Mouse (Mus musculus) kidney, postnatal 0 days (tissue): ENCODE measurements around the gene Rpl35. TPM values are rescaled to one million over a fixed set of nuclear protein-coding genes. Genes with fewer than 3 reads are reported as not detected.

Experiments
- ATAC-seq: fragments of 200-750 bp; cut with Nextera tagmentation; replicated peaks from 2 replicates; pipeline ENCODE4 v1.8.0; 2017; ENCODE audit warnings: low read depth, moderate number of reproducible peaks, moderate TSS enrichment, moderate library complexity; ENCODE audit not compliant: low FRiP score
- DNase-seq: peaks from one replicate; pipeline ENCODE4 v3.0.0-alpha.2; 2016; ENCODE audit warnings: low spot score
- H3K27ac ChIP-seq: fragments of 300-500 bp; sonication (generic); 2 replicates; pipeline ENCODE4 v1.5.1; 2014; ENCODE audit warnings: mild to moderate bottlenecking
- H3K27me3 ChIP-seq: fragments of 300-500 bp; sonication (generic); 2 replicates; pipeline ENCODE4 v1.6.1; 2014; ENCODE audit warnings: low read length, mixed read lengths; ENCODE audit not compliant: insufficient read depth
- H3K36me3 ChIP-seq: fragments of 300-500 bp; sonication (generic); 2 replicates; pipeline ENCODE4 v1.6.1; 2014; ENCODE audit warnings: low read length, mixed read lengths; ENCODE audit not compliant: insufficient read depth
- H3K4me1 ChIP-seq: fragments of 300-500 bp; sonication (generic); replicated peaks from 2 replicates; pipeline ENCODE4 v1.6.1; 2014; ENCODE audit warnings: antibody characterized with exemption, low read length, mixed read lengths; ENCODE audit not compliant: insufficient read depth
- H3K4me2 ChIP-seq: fragments of 300-500 bp; sonication (generic); 2 replicates; pipeline ENCODE4 v1.6.1; 2014; ENCODE audit warnings: mild to moderate bottlenecking, low read length, moderate library complexity, mixed read lengths
- H3K4me3 ChIP-seq: fragments of 300-500 bp; sonication (generic); replicated peaks from 2 replicates; pipeline ENCODE4 v1.5.1; 2014; ENCODE audit warnings: low read depth, low read length
- H3K9ac ChIP-seq: fragments of 300-500 bp; sonication (generic); 2 replicates; pipeline ENCODE4 v1.6.1; 2014; ENCODE audit warnings: low read depth, low read length
- H3K9me3 ChIP-seq: fragments of 300-500 bp; sonication (generic); replicated peaks from 2 replicates; pipeline ENCODE4 v1.6.1; 2016; ENCODE audit warnings: low read length, inconsistent platforms, mixed read lengths
- CTCF ChIP-seq: IDR thresholded peaks from 2 replicates; pipeline ENCODE4 v1.5.1; 2016; ENCODE audit warnings: antibody characterized with exemption, low read depth, mild to moderate bottlenecking, moderate library complexity
- WGBS: fragments of 180-500 bp; shearing (Covaris S2); extraction: QIAGEN DNeasy Blood & Tissue Kit; methylation state at CpG from one replicate; pipeline ENCODE4 v1.1.7; 2014; 5-methylcytosine and 5-hydroxymethylcytosine counted together
- polyA plus RNA-seq: library from polyadenylated mRNA; unstranded; fragments of >200 nt; fragmentation: Nextera tagmentation; extraction: Ambion mirVana; gene quantifications from 2 replicates; pipeline ENCODE4 v1.2.1, GENCODE M21; 2015

The Rpl35 gene
- polyA plus RNA-seq, 1 experiment from 2014 or later: 1,199 TPM

- Histone ChIP-seq H3K9ac (no peak overlapping the region), H3K9me3 (no peaks in the 10 kb centered on the region), H3K36me3 (no peaks in the 10 kb centered on the region), H3K4me2 (no peak overlapping the region), H3K4me1 (no peaks in the 10 kb centered on the region), H3K27ac (no peak overlapping the region), H3K4me3 (no peak overlapping the region), H3K27me3 (no peaks in the 10 kb centered on the region)
- DNase-seq: no peak
- TF ChIP-seq CTCF: no peak
- no peak for ATAC-seq
- 96% methylated on average over 2 of the region's 2 CpGs for WGBS
Measured at GRCm38 (mm10) chr2:38969650-38970049, 35.8 kb downstream of the Rpl35 start.

GRCm38 (mm10) chr2:38964198-38964597 lies 41.2 kb downstream of the Rpl35 start:
- no peak for TF ChIP-seq CTCF
- WGBS: 3% methylated on average over 4 of the region's 4 CpGs
- H3K9me3 ChIP-seq: no peaks in the 10 kb centered on the region
- no peaks in the 10 kb centered on the region for H3K4me1 ChIP-seq
- DNase-seq: peak; percentile 77
- H3K4me3 ChIP-seq: no peak overlapping the region
- no peaks in the 10 kb centered on the region for H3K27me3 ChIP-seq
- H3K4me2 ChIP-seq: no peak overlapping the region
- H3K36me3 ChIP-seq: no peaks in the 10 kb centered on the region
- ATAC-seq: no peak
- H3K27ac ChIP-seq: no peak overlapping the region
- H3K9ac ChIP-seq: no peak overlapping the region

- no peak for TF ChIP-seq CTCF
- Histone ChIP-seq H3K4me1 (no peaks in the 10 kb centered on the region), H3K27me3 (no peaks in the 10 kb centered on the region), H3K9me3 (no peaks in the 10 kb centered on the region), H3K4me3 (no peak overlapping the region), H3K36me3 (no peaks in the 10 kb centered on the region), H3K27ac (no peak overlapping the region), H3K9ac (no peak overlapping the region), H3K4me2 (no peak overlapping the region)
- 82% methylated on average over 5 of the region's 5 CpGs for WGBS
- no peak for ATAC-seq
- no peak for DNase-seq
Measured at GRCm38 (mm10) chr2:38957671-38958223, 47.7 kb downstream of the Rpl35 start.

DNA sequence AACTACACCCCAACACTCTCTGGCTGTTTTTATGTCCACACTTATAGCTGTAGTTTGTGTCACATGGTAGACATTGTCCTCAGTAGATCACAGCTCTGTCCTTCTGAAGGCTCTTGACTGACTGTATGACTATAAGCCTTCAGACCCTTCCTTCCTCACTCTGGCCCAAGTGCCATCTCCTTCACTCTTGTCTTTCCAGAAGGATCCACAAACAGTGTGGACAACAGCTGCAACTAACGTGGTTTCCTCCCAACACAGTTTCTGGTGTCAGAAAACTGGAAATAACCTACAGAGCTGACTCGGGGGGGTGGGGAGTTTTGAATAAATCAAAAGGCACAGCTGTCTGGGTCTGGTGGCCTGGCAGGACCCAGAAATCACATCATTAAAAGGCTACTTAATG lies 49.4 kb downstream of the Rpl35 start:
- no peak overlapping the region for H3K4me2 ChIP-seq
- WGBS: 47% methylated on average over 2 of the region's 2 CpGs
- H3K9ac ChIP-seq: no peak overlapping the region
- DNase-seq (no peak), ATAC-seq (no peak)
- no peak for TF ChIP-seq CTCF
- H3K36me3 ChIP-seq: no peaks in the 10 kb centered on the region
- no peaks in the 10 kb centered on the region for H3K27me3 ChIP-seq
- H3K4me3 ChIP-seq: no peak overlapping the region
- H3K27ac ChIP-seq: no peak overlapping the region
- no peaks in the 10 kb centered on the region for H3K9me3 ChIP-seq
- no peaks in the 10 kb centered on the region for H3K4me1 ChIP-seq

DNA sequence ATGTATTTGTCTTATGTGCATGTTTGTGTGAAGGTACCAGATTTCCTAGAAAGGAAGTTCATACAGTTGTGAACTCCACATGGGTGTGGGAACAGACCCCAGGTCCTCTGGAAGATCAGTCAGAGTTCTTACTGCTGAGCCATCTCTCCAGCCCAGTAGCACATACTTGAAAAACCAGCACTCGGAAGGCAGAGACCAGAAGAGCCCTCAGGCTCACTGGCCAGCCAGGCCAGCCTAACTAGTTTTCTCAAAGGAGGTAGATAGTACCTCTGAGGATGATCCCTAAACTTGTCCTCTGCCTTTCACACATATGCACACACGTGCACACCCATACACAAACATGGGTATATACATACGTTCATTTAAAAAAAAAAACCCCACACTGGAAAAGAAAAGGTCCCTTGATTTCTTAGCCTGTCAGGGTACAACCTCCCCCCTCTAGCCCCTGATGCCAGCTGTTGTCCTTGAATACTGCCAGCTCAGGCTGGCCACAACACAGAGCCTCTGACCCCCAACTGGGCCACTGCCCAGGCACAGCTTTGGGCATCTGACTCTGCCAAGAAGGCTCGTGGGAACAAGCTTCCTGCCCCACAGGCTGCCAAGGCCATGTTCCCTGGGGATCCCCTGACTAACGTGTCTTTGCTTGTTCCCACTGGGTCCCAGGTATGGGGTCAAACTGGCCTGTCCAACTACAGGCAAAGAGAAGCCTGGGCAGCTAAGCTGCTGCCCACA lies 52.1 kb downstream of the Rpl35 start:
- DNase-seq (no peak), ATAC-seq (no peak)
- Histone ChIP-seq H3K9ac (no peak overlapping the region), H3K4me3 (no peak overlapping the region), H3K9me3 (no peaks in the 10 kb centered on the region), H3K27me3 (no peaks in the 10 kb centered on the region), H3K4me1 (no peaks in the 10 kb centered on the region), H3K27ac (no peak overlapping the region), H3K36me3 (no peaks in the 10 kb centered on the region), H3K4me2 (no peak overlapping the region)
- WGBS: 74% methylated on average over 5 of the region's 5 CpGs
- TF ChIP-seq CTCF: no peak

Other genes with a start within 250 kb of the Rpl35 start
- gene Nr6a1, start 77.9 kb downstream of the Rpl35 start, polyA plus RNA-seq: 0.51 TPM in 2 replicates
- 2.4 and 2.7 TPM in 2 replicates for gene Olfml2a, start 73.6 kb downstream of the Rpl35 start, polyA plus RNA-seq
- 1.5 and 1.6 TPM in 2 replicates for gene Wdr38, start 8.1 kb downstream of the Rpl35 start, polyA plus RNA-seq
- gene Arpc5l, start 276 bp downstream of the Rpl35 start, polyA plus RNA-seq: 133 and 135 TPM in 2 replicates
- gene Golga1, start 59.9 kb upstream of the Rpl35 start, polyA plus RNA-seq: 26.3 and 28.7 TPM in 2 replicates
- 5.4 and 6.7 TPM in 2 replicates for gene Scai, start 185.1 kb upstream of the Rpl35 start, polyA plus RNA-seq
- gene Ppp6c, start 220.8 kb upstream of the Rpl35 start, polyA plus RNA-seq: 76.8 and 81.1 TPM in 2 replicates